Mouse (Mus musculus) layer of hippocampus, adult 11-12 months (tissue): Measurements from ENCODE around the gene Frmd8.
"Not testable (repeated sequence)": the region's sequence is repeated elsewhere in the genome, so short reads cannot be mapped to it uniquely, and the experiment has no call there.

Source experiments
- DNase-seq: peaks from one replicate; pipeline ENCODE4 v3.0.0; 2022; ENCODE audit warnings: low spot score

Frmd8 gene

DNA sequence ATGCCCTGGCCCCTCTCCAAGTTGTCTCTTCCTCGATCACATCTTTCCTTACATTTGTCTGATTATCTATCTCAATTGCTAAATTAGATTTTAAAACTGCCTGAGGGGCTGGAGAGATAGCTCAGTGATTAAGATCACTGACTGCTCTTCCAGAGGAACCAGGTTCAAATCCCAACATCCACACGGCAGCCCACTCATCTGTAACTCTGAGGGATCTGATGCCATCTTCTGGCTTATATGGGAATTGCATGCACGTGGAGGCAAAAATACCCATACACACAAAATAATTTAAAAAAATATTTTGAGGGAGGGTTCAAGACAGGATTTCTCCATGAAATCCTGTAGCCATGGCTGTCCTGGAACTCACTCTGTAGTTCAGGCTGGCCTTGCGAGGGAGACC is 10.8 kb upstream of the Frmd8 start:
- DNase-seq: no peak

DNA sequence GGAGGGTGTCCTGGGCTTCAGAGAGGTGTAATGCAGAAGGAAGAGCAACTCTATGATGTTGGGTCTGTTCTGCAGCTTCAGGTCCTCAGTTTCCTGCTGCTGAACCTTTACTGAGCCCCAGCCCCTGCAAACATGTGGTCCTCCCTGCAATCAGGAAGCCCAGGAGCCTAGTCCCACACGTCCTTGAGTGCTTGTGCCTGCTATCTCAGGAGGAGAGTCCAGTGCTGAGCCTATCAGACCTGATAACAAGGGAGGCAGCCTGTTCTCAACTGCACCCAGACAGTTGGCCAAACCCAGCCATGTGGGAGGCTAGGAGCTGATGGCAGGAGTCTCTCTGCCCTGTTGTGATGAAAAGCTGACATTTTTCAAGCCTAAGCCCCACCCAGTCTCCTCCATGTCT is 8.9 kb upstream of the Frmd8 start:
- DNase-seq: no peak

- DNase-seq: not testable (repeated sequence)
Observed at GRCm38 (mm10) chr19:5882079-5882478, 7.0 kb upstream of the Frmd8 start.

DNA sequence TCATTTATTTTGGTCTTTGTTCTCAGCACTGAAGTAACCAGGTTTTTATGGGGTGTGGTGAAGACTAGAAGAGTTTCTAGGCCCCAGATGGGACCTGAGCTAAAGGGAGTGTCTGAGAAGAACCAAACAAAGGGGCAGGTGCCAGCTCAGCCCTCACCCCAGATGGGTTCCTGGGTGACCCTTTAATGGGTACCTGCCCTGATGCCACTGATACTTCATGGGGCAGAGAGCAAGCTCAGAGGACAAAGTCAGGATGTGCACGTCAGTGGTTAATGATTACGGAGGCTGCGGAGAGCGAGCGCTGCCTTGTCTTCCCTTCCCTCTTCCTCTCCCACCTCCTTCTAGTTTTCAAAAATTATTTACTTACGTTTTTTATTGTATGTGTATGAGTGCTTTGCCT is 6.1 kb upstream of the Frmd8 start:
- no peak for DNase-seq

DNA sequence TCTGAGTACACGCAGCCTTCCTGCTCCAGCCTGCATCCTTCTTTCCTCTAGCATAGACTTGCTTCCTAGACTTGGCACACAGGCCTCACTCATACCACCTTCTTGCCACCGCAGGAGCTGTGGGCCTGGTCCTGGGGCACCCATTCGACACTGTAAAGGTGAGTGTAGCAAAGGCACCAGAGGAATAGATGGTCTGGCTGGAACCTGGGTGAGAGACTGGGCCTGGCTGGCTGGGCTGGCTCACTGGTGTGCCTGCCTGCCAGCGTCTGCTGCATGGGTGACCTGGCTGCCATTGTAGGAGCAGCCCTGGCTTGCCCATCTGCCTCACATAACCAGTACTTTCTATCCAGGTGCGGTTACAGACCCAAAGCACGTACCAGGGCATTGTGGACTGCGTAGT is 4.7 kb upstream of the Frmd8 start:
- no peak for DNase-seq

DNA sequence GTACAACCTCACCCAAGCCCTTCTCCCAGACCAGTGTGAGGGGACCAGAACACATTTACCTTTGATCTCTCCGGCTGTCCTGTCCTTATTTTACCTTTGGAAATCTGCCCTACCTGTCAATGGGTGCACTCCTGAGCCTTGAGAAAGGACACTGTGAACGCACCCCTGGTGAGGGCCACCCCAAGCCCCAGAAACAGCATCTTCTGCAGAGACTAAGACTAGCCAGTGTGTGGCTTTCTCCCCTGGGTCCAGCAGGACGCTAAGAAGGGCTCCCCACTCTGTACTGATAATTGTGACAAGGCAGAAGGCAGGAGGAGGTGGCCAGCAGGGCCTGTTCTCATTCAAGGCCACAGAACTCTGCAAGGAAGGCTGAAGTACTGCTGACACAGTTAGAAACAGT is 3.8 kb upstream of the Frmd8 start:
- no peak for DNase-seq

GRCm38 (mm10) chr19:5878362-5878722 is 3.3 kb upstream of the Frmd8 start:
- DNase-seq: no peak

DNA sequence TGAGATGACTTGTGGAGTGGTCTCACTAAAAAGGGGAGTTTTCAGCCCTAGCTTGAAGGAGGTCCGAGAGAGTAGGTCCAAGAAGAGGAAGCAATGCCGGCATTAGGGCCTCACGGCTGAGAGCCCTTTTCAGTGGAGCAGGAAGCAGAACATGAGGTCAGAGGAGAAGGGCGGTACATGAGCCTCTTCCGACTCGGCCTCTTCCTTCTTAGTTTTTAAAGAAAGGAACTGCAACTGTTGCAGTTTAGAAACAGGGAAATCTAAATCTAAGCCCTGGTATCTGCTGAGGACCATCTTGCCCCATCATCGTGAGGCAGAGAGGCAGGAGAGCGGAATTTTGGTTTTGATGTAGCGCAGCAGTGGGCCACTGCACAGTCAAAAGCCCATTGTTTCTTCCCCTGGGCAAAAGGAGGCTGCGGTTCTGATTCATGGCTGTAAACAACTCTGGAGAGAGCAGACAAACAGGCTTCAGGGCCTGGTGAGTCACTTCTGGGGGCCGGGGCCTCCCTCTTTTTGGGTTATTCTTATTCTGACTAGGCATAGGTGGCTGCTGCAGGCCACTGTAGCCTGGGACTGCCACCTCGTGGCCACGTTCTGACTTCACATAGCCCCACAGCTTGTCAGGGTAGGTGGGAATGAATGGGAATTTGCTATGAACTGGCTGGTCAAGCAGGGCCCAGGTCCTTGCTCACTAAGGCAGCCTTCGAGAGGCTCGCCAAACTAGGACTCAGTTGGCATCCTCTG is 2.7 kb upstream of the Frmd8 start, which contains the start of gene Slc25a45:
TSS of gene Slc25a45 (plus strand) at position 191 of the 744 bp plus-strand sequence.
- DNase-seq: peak; percentile 79

DNA sequence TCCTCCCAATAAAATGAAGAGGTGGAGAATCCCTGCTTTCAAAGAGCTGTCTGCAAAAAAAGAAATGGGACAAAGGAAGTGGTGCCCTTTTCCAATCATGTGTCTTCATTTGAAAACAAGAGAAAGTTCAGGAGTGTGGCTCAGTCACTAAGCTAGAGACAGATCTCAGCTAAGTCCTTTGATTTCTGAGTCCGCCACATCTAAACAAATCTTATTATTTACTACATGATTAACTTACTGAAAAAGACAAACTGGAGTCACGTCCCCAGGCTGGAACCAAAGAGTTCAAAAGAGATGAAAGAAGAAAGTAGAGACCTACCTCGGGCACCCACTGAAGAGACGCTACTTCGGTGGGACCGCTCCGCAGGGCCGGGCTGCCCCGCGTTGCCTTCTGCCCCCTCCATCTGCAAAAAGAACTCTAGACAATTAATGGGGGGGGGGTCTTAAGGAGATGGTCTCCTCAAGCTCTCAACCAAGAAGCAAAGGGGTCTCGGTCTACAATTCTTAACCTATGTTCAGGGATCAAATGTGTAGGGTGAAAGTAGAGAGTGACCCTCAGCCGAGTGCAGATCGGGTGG is 594 bp downstream of the Frmd8 start:
- DNase-seq: no peak

GRCm38 (mm10) chr19:5872931-5873556 is 2.0 kb downstream of the Frmd8 start:
- DNase-seq: no peak

DNA sequence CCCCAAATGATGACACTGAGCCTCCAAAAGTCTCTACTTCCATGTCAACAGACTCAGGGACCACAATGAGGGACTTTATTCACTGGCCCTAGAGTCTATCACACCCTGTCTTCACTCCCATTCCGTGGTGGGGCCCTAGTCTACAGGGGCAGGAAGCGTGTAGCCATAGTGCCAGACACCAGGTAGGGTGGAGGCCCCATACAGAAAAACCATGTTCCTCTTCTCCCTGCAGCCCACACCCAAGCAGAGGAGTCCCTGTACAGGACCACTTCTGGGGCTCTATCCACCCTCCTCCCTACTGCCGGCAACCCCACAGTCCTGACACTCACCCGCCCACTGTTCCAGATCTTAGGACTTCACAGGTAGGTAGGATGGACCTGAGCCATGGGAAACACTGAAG is 2.5 kb downstream of the Frmd8 start:
- no peak for DNase-seq

DNA sequence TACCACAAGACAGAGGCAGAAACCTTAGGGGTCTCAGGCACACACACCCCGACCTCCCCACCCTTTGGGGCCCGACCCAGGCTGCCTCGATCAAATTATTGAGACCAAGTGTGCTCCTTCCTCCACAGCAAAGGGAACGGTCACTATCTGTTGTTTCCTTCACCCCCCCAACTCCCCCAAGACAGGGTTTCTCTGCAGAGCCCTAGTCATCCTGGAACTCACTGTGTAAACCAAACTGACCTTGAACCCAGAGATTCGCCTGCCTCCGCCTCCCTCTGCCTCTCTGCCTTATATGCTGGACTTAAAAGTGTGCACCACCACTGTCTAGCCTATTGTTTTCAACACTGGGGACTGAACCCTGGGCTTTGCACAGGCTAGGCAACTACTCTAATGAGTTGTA is 3.4 kb downstream of the Frmd8 start:
- no peak for DNase-seq

DNA sequence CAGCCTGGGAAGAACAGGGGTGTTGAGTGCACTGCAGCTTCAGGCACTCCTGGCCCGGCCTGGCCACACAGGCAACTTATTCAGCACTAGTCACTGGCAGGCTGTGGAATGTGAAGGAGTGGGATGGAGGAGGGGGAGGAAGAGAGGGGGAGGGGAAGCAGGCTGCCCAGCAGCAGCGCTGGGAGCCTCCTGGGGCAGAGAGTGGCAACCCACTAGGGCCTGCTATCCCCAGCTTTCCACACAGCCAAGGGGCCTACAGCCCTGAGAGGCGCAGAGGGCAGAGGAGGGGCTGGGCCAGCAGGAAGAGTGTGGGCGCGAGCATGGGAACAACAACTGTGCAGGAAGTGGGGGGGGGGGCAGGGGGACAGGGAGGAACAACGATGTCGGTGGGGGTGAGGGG is 3.8 kb downstream of the Frmd8 start:
- no peak for DNase-seq

GRCm38 (mm10) chr19:5868096-5868495 is 7.0 kb downstream of the Frmd8 start:
- DNase-seq: no peak

DNA sequence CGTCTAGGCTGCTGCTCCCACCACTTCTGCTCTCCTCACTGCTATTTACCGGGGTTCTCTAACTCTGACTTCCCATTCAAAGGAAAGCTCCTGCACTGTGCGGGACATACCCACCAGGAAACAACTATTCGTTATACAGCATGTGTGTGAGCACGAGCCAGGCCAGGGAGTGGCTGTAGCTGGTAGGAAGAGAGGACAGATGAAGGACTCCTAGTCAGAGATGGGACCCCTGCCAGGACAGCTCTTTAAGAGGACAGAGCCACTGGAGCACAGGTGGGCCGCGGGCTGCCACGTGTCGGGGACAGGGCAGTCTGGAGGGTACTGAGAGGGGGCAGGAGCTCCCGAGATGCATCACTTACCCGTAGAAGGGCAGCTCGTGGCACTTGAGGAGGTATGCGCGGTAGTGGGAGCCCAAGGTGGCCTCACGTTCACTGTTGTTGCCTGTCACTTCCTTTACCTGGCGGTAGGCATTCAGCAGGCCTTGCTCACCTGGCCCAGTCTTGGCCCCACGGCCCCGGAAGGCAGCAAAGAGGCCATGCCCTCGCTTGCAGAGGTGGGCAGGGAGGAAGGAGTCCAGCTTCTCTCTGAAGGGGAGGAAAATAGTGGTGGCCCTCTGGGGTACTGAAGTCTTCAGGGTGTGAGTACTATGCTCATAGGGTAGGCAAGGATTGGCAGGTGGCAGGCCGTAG is 10.2 kb downstream of the Frmd8 start:
- DNase-seq: no peak

- no peak for DNase-seq
Observed at GRCm38 (mm10) chr19:5863776-5864175, 11.3 kb downstream of the Frmd8 start.

DNA sequence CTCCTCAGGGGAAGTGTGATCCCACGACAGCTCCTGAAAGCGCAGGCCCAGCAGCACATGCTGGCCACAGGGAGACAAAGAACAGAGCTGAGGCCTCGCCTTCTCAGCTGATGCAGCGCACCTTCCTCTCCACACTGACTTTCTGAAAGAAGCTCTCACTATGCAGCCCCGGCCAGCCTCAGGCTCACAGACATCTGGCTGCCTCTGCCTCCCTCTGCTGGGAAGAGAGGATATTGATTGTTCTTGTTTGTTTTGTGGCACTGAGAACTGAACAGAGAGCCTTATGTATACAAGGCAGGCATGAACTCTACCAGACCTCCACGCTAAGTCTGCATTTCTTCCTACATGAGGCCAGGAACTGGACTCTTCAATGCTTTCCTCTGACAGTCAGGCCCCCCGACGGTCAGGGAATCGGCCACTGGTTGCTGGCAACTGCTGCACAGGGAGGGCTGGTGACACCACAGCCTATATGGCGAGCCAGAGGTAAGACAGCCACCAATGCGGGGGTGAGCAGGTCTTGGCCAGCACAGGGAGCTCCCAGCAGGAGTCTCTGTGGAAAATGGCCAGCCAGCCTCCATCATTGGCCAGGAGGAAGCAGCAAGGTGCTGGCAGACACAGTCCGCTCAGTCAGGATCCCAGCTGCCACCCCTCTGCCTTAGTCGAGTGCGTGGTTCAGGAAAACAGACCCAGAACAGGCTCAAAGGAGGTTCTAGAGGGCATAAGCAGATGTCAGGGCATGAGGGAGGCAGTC is 12.6 kb downstream of the Frmd8 start:
- DNase-seq: no peak

GRCm38 (mm10) chr19:5856604-5857003 is 18.5 kb downstream of the Frmd8 start:
- no peak for DNase-seq

GRCm38 (mm10) chr19:5852035-5852722 is 22.9 kb downstream of the Frmd8 start:
- DNase-seq: no peak

GRCm38 (mm10) chr19:5851481-5851971 is 23.5 kb downstream of the Frmd8 start:
- DNase-seq: no peak

DNA sequence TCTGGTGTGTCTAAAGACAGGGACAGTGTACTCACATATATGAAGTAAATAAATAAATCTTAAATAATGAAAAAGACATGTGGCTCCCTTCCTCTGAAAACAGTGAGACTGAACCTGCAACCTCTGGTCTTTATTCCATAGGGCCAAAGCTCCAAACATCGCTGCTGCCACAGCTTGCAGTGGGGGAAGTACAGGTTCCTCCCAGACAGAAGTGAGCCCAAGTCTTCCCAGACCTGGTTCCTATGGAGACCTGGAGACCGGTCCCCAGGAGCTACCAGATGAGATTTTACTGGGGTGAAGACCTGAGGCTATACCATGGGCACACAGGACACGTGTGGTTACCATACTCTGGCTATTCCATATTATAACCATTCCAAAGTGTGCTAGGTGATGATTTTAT is 24.2 kb downstream of the Frmd8 start:
- no peak for DNase-seq
